Mouse (Mus musculus) layer of hippocampus, adult 11-12 months (tissue): ENCODE results near the gene Ldb2.

Experiments used
- DNase-seq: peaks from one replicate; pipeline ENCODE4 v3.0.0; 2022; ENCODE audit warnings: low spot score

Gene Ldb2

DNA sequence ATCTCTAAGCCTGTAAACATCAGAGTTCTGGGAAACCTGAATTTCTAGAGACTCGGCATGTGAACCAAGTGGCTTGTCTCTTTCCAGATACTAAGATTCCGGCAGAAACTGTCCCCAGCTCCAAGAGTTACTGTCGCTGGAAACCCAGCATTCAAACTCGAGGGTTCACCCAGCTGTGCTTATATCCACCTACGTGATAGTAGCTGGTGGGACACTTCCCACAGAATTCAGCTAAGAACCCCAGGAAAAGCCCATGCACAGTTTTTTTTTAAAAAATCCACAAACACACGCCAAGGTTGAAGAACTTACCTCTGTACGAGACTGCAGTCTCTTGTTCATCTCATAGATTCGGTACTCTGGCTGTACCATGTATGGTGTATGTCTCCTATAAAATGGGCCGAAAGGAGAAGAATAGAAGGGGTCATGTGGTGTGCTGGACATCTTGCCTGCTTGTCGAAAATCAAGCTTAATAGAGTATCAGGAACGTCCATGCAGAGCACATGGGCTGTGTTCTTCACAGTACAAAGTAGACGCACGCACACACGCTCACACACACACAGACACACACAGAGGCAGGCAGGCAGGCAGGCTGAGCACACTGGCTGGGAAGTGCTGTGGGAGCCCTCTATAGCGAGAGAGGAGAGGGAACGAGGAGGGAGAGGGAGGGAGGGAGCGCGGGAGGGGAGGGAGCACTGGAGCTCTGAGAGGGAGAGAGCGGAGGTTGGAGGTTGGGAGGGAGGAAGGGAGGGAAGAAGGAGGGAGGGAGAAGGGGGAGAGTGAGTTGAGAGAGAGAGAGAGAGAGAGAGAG is at the start of gene Ldb2:
Ldb2 (minus strand) TSS at position 628 of the 808 bp plus-strand sequence.
- DNase-seq = peak; percentile 63

DNA sequence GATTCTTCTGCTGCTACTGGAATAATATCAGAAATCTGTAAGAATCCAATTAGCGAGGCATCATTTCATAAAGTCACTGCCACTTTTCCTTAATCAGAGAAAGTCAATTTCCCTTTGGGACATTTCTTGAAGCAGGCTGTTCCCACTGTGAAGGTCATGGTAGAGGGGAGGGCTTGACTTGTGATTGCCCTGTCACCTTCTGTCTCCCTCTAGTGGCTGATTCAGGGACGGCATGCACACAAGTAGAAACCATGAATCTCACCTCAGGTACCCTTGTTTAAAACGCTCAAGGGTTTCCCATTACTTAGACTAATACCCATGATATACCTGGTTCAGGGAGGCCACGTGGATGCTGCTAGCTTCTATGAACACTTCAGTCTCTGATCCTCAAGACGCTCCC is 31.8 kb upstream of the Ldb2 start:
- DNase-seq = peak; percentile 19

DNA sequence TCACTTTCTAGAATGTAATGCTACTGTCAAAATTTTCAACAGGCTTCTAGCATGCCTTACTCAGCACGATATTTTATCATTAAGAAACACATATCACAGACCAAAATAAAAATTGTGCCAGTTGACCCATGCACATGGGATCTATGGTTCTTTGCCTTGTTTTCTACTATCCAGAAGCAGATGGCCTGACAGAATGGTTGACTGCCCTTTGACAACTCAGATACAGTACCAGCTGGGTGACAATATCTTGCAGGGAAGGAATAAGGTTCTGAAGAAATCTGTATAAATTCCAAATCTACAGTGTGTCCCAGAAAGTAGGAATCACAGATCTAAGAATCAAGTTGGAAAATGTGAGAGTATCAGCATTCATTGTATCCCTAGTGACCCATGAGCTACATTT is 16.0 kb upstream of the Ldb2 start:
- DNase-seq = no peak

GRCm38 (mm10) chr5:44805960-44806359 is 6.5 kb upstream of the Ldb2 start:
- no peak for DNase-seq

- DNase-seq = no peak
These were observed 1.6 kb upstream of the Ldb2 start for GRCm38 (mm10) chr5:44801100-44801499.

DNA sequence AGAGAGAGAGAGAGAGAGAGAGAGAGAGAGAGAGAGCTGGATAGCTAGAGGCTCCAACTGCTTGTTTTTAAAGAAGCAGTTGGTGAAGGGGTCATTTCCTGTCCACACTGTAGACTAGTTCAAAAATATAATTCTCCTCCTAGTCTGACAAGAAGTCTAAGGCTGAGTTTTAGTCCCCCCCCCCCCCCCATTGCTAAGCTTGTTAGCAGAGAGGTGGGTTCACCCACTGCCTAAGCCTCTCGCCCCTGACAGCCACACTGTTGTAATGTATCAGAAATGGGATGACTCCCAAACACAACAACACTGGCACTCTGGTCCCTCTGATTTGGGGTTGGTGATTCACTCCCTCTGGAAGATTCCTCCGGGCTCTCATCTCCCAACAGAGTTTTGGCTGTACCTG is 381 bp upstream of the Ldb2 start:
- DNase-seq = no peak

DNA sequence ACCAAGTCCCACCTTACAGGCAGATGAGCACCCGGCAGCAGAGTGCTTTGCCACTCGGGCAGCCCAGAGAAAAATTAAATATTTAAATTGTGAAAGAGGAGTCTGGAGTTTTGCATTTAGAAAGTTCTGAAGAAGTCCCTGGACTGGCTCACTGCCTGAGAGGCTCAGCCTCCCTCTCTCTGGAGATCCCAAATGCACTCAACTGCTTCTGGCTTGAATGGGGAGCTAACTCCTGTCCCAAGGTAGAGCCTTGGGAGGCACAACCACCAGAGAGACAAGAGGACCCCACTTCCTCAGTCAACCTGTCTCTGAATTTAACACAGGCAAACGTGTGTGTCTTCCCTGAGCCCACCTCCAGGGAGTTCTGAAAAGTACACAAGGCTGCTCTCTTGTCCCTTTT is 987 bp downstream of the Ldb2 start:
- DNase-seq = no peak

- no peak for DNase-seq
These were observed 1.4 kb downstream of the Ldb2 start for GRCm38 (mm10) chr5:44798056-44798455.

DNA sequence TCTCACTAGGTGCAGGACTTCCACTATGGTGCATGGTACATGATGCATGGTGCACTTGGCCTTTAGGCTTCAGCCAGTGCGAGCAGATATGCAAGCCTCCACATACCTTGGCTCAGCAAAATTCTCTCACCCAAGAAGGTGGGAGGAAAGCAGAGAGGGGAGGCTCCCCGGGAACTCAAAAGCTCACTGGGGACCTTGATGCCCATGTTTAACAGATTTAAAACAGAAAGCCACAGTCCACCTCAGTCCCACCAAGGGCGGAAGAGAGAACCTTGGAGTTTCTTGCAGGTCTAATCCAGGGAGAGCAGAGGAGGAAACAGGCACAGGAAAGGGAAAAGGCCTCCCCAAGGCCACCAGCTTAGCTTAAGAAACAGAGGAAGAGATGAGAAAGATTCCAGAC is 14.9 kb downstream of the Ldb2 start:
- no peak for DNase-seq

DNA sequence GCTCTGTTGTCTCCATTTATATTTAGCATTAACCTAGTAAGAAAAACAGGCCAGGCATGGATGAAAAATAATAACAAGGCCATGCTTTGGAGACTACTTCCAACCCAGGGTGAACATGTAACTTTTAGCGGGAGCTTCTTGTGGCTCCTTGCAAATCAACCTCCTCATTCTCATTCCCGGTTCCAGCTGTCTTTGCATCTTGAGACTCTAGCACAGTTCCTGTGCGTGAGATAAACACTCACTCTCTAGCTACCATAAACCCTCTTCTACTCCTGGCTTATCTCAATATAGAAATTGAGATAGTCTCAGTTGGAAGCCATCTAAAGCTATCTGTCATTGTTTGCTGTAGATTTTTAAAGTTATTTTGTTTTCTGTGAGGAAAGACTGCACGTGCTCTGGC is 20.1 kb downstream of the Ldb2 start:
- DNase-seq = no peak

GRCm38 (mm10) chr5:44768472-44768871 is 31.0 kb downstream of the Ldb2 start:
- DNase-seq = no peak

DNA sequence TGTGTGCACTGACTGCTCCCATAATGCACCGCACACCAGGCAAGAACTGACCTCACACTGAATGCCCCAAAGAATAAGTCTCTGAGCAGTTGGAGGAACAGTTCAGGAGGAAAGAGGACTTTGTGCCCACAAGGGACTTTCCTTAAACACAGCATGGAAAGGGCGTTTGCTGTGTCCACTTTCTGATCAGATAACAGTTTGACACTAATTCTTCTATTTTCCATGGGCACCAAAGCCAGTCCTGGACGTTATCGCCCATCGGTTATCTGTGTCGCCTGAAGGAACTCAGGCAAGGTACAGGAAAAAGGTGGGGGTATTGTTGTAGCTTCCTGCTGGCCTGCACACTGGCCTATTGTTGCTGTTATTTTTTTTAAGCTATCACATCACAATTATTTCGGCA is 34.6 kb downstream of the Ldb2 start:
- no peak for DNase-seq

GRCm38 (mm10) chr5:44759178-44759577 is 40.3 kb downstream of the Ldb2 start:
- no peak for DNase-seq

- DNase-seq = no peak
These were observed 45.1 kb downstream of the Ldb2 start for GRCm38 (mm10) chr5:44754156-44754910.

GRCm38 (mm10) chr5:44745706-44746105 is 53.8 kb downstream of the Ldb2 start:
- no peak for DNase-seq

DNA sequence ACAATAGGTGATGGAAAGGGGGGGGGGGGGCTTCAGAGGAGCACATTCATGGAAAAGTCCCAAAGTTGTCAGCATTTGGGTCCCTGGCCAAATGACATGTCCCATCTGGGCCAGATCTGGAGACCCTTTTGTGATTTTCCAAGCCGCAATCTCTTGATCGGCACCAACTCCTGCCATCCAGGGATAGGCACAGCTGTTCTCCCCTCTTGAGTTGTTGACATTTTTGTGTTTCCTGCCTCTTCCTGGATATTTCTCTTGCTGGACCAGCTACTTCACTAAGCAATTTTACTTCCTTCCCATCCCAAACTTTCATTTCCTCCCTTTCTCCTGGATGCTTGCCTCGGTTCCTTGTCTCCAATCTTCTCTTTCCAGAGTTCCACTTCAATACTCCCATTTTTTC is 63.1 kb downstream of the Ldb2 start:
- no peak for DNase-seq

DNA sequence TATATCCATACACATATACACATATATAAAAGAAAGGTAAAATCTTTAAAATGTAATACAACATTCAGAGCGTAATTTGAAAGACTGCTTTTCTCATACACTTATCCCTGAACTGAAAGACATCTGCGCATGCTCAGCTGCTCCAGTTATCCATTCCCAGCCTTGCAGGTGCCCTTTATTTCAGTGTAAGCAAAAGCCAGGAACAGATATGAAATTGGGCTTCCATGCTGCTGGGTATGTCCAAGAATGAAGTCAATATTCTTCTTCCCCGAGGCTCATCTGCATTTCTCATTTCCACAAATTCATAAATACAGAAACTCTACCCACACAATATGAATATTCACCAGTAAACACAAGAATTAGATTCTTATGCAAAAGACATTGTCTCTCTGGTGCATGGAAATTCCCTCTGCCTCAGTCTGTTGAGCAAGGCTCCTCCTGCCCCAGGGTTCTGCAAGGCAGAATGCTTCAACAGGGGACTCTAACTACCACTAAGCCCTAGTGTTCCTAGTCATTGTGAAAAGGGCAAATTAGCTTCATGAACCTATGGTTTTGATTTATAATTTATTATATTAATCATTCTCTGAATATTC is 65.3 kb downstream of the Ldb2 start:
- peak; percentile 34 for DNase-seq

- DNase-seq = no peak
These were observed 69.7 kb downstream of the Ldb2 start for GRCm38 (mm10) chr5:44729646-44730310.

- no peak for DNase-seq
These were observed 71.5 kb downstream of the Ldb2 start for GRCm38 (mm10) chr5:44727995-44728394.

DNA sequence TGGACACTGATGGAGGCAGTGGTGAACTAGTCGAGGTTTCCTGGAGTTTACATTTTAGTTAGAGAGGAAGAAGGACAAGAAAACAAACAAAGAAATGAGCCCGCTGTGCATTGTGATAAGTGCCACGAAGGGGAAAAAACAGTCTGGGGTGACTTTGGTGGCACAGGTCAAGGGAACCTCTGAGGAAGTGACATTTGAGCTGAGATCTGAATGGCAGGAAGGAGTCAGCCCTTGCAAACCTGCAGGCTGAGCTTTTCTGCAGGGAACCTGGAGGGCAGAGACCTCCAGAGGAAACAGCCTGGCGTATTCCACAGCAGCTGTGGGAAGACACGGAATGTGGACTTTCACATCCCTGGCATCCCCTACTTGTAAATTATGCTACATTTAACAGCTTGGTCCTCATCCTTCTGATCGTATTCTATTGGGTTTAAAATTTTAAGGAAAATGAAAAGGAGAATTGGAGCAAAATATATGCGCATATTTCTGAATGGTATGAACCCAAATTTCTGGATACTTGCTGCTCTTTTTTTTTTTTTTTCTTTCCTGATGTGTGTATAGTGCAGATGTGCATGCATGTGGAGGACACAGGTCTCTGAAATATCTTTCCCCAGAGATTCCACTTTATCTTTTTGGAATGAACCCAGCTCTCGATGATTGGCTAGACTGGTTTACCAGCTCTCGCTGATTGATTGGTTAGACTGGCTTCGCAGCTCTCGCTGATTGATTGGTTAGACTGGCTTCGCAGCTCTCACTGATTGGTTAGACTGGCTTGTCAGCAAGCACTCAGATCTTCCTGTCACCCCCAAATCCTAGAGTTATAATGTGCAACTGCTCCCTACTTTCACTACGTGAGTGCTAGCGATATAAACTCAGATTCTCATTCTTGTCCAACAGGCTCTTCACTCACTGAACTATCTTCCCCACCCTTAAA is 72.7 kb downstream of the Ldb2 start:
- no peak for DNase-seq

DNA sequence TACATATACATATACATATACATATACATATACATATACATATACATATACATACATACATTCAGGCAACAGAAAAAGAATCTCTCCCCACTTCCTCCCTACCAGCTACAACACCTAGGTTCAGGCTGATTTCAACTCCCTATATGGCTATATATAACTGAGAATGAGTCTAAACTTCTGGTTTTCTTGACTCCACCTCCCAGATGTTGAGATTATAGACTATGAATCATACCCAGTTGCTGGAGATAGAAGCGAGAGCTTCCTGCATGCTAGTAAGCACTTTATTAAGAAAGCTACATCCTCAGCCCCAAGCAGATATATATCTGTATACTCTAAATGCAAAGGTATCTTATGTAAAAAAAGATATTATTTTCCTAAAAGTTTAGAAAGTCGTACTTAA is 74.0 kb downstream of the Ldb2 start:
- no peak for DNase-seq
